Mouse (Mus musculus): Measurements from ENCODE around the gene Uqcc2. TPM values are rescaled to one million over a fixed set of nuclear protein-coding genes. Genes with fewer than 3 reads are reported as not detected.

Uqcc2 gene
- total and polyA plus RNA-seq, 3 experiments = 42.6 to 205 (median 113) TPM

DNA sequence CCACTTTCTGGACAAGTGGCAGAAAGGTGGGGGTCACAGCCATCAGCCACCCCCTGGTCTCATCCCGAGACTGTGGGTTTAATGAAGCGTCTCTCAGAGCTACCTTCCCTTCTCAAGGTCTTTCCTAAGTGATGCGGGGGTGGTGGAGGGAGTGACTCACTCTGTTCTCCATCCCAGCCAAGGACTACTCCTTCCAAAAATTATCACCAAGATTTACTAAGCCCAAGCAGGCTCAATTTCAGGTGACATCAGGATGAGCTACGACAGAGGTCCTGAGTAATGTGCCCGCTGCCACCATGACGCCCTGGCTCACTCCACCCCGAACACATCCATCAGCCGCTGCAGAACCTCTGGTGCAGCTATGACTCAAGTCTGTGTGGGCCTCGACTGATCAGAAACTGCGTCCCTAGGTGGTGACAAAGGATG lies 2.5 kb downstream of the Uqcc2 start:
- peaks cover 62% of the 10 kb centered on the region for H3K36me3 ChIP-seq (replicated peaks)
- DNase-seq (ENCODE audit: low spot score) (no peak), ATAC-seq (ENCODE audit: extremely low read depth, insufficient number of reproducible peaks, low FRiP score, poor library complexity, severe bottlenecking) (no peak)
- no peaks in the 10 kb centered on the region for H3K9me3 ChIP-seq (replicated peaks)
- peaks cover 4% of the 10 kb centered on the region; the same call in 1 of the 2 replicates for H3K27me3 ChIP-seq (ENCODE audit: insufficient read depth, low read length)
- peaks cover 58% of the 10 kb centered on the region for H3K4me1 ChIP-seq (ENCODE audit: insufficient read depth, low read depth, low read length)
- no peak overlapping the region for H3K4me3 ChIP-seq (ENCODE audit: low read depth, low read length)
- TF ChIP-seq GATA2 (IDR thresholded peaks at IDR 0.05; ENCODE audit: borderline replicate concordance, low read depth, low read length) (no peak), POLR2AphosphoS5 (IDR thresholded peaks at IDR 0.05; ENCODE audit: insufficient replicate concordance, low read depth, low read length) (no peak), TAL1 (conservative IDR thresholded peaks at IDR 0.05; ENCODE audit: low read depth, low read length) (no peak), CTCF (IDR thresholded peaks at IDR 0.05; ENCODE audit: low read depth, low read length) (no peak), GATA1 (IDR thresholded peaks at IDR 0.05; ENCODE audit: borderline replicate concordance, low read length) (no peak)

GRCm38 (mm10) chr17:27130246-27130645 lies 3.5 kb downstream of the Uqcc2 start:
- Histone ChIP-seq H3K4me3 (ENCODE audit: low read depth, low read length) (no peak overlapping the region), H3K4me1 (ENCODE audit: insufficient read depth, low read depth, low read length) (peaks cover 56% of the 10 kb centered on the region), H3K36me3 (replicated peaks) (peaks cover 73% of the 10 kb centered on the region), H3K27me3 (ENCODE audit: insufficient read depth, low read length) (peaks cover 4% of the 10 kb centered on the region; the same call in 1 of the 2 replicates), H3K9me3 (replicated peaks) (no peaks in the 10 kb centered on the region)
- no peak for ATAC-seq (ENCODE audit: extremely low read depth, insufficient number of reproducible peaks, low FRiP score, poor library complexity, severe bottlenecking)
- DNase-seq (ENCODE audit: low spot score) = no peak
- TF ChIP-seq TAL1 (conservative IDR thresholded peaks at IDR 0.05; ENCODE audit: low read depth, low read length) (no peak), POLR2AphosphoS5 (IDR thresholded peaks at IDR 0.05; ENCODE audit: insufficient replicate concordance, low read depth, low read length) (no peak)

- Histone ChIP-seq H3K36me3 (replicated peaks) (peaks cover 77% of the 10 kb centered on the region), H3K4me1 (ENCODE audit: insufficient read depth, low read depth, low read length) (peaks cover 52% of the 10 kb centered on the region), H3K27me3 (ENCODE audit: insufficient read depth, low read length) (peaks cover under 1% of the 10 kb centered on the region; the same call in 1 of the 2 replicates), H3K9me3 (replicated peaks) (no peaks in the 10 kb centered on the region), H3K4me3 (ENCODE audit: low read depth, low read length) (no peak overlapping the region)
- ATAC-seq (ENCODE audit: extremely low read depth, insufficient number of reproducible peaks, low FRiP score, poor library complexity, severe bottlenecking) (no peak), DNase-seq (ENCODE audit: low spot score) (no peak)
- TF ChIP-seq CTCF (IDR thresholded peaks at IDR 0.05; ENCODE audit: low read depth, low read length) (no peak), POLR2AphosphoS5 (IDR thresholded peaks at IDR 0.05; ENCODE audit: insufficient replicate concordance, low read depth, low read length) (no peak), GATA2 (IDR thresholded peaks at IDR 0.05; ENCODE audit: borderline replicate concordance, low read depth, low read length) (no peak), TAL1 (conservative IDR thresholded peaks at IDR 0.05; ENCODE audit: low read depth, low read length) (no peak)
Observed at GRCm38 (mm10) chr17:27129819-27130218, 3.9 kb downstream of the Uqcc2 start.

DNA sequence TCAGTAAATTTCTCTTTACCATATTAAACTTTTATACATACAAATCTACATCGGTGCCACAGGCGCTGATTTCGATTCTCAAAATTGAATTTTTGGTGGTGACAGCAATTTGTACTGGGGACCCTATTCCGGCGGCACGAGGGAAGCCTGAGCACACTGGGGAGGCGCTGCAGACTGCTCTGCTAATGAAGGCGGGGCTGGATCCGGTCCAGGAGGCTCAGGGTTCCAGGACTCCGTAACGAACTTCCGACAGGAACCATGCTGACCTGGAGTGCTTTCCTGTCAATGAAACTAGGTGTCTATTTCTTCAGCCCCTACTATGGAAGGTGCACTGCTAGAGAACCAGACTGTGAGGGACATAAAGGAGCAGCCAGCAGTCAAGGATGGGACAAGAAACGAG lies 4.4 kb downstream of the Uqcc2 start:
- ATAC-seq (ENCODE audit: extremely low read depth, insufficient number of reproducible peaks, low FRiP score, poor library complexity, severe bottlenecking) = no peak
- Histone ChIP-seq H3K4me1 (ENCODE audit: insufficient read depth, low read depth, low read length) (peaks cover 49% of the 10 kb centered on the region), H3K9me3 (replicated peaks) (no peaks in the 10 kb centered on the region), H3K27me3 (ENCODE audit: insufficient read depth, low read length) (no peaks in the 10 kb centered on the region), H3K36me3 (replicated peaks) (peaks cover 82% of the 10 kb centered on the region), H3K4me3 (ENCODE audit: low read depth, low read length) (no peak overlapping the region)
- DNase-seq (ENCODE audit: low spot score) = no peak
- TF ChIP-seq GATA1 (IDR thresholded peaks at IDR 0.05; ENCODE audit: borderline replicate concordance, low read length) (no peak), CTCF (IDR thresholded peaks at IDR 0.05; ENCODE audit: low read depth, low read length) (no peak), GATA2 (IDR thresholded peaks at IDR 0.05; ENCODE audit: borderline replicate concordance, low read depth, low read length) (no peak), POLR2AphosphoS5 (IDR thresholded peaks at IDR 0.05; ENCODE audit: insufficient replicate concordance, low read depth, low read length) (no peak), TAL1 (conservative IDR thresholded peaks at IDR 0.05; ENCODE audit: low read depth, low read length) (no peak)

- peaks cover 45% of the 10 kb centered on the region for H3K4me1 ChIP-seq (ENCODE audit: insufficient read depth, low read depth, low read length)
Observed at GRCm38 (mm10) chr17:27128189-27128588, 5.5 kb downstream of the Uqcc2 start.

DNA sequence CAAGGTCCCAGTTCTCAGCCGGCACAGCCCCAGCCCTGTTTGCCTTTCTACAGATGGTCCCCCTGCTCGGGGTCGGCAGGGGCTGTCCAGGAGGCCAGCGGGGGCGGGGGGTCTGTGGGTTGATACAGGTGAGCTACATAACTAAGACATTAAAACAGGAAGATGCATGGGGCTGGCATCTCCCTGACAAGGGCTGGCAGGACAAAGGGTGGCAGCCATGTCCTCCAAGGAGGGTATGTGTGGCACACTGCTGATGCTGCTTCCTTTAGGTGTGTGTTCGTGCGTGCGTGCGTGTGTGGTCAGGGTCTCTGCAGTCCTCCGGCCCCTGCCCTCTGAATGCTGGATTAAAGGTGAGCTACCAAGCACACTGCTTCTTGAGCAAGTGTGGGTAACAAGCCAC lies 6.7 kb downstream of the Uqcc2 start:
- Histone ChIP-seq H3K36me3 (replicated peaks) (peaks cover 99% of the 10 kb centered on the region), H3K4me3 (ENCODE audit: low read depth, low read length) (no peak overlapping the region), H3K4me1 (ENCODE audit: insufficient read depth, low read depth, low read length) (peaks cover 35% of the 10 kb centered on the region), H3K27me3 (ENCODE audit: insufficient read depth, low read length) (no peaks in the 10 kb centered on the region; the same call in 1 of the 2 replicates), H3K9me3 (replicated peaks) (no peaks in the 10 kb centered on the region)
- DNase-seq (ENCODE audit: low spot score) (no peak), ATAC-seq (ENCODE audit: extremely low read depth, insufficient number of reproducible peaks, low FRiP score, poor library complexity, severe bottlenecking) (no peak)
- TF ChIP-seq CTCF (IDR thresholded peaks at IDR 0.05; ENCODE audit: low read depth, low read length) (no peak), TAL1 (conservative IDR thresholded peaks at IDR 0.05; ENCODE audit: low read depth, low read length) (no peak), GATA1 (IDR thresholded peaks at IDR 0.05; ENCODE audit: borderline replicate concordance, low read length) (no peak), GATA2 (IDR thresholded peaks at IDR 0.05; ENCODE audit: borderline replicate concordance, low read depth, low read length) (no peak), POLR2AphosphoS5 (IDR thresholded peaks at IDR 0.05; ENCODE audit: insufficient replicate concordance, low read depth, low read length) (no peak)

More at GRCm38 (mm10) chr17:27128189-27128588, 5.5 kb downstream of the Uqcc2 start:
- no peak overlapping the region for H3K4me3 ChIP-seq (ENCODE audit: low read depth, low read length)
- peaks cover 93% of the 10 kb centered on the region for H3K36me3 ChIP-seq (replicated peaks)
- no peaks in the 10 kb centered on the region for H3K9me3 ChIP-seq (replicated peaks)
- TF ChIP-seq GATA1 (IDR thresholded peaks at IDR 0.05; ENCODE audit: borderline replicate concordance, low read length) = no peak
- TF ChIP-seq CTCF (IDR thresholded peaks at IDR 0.05; ENCODE audit: low read depth, low read length) = no peak
- no peak for TF ChIP-seq GATA2 (IDR thresholded peaks at IDR 0.05; ENCODE audit: borderline replicate concordance, low read depth, low read length)
- no peak for TF ChIP-seq TAL1 (conservative IDR thresholded peaks at IDR 0.05; ENCODE audit: low read depth, low read length)
- TF ChIP-seq POLR2AphosphoS5 (IDR thresholded peaks at IDR 0.05; ENCODE audit: insufficient replicate concordance, low read depth, low read length) = no peak
- no peaks in the 10 kb centered on the region for H3K27me3 ChIP-seq (ENCODE audit: insufficient read depth, low read length)
- no peak for ATAC-seq (ENCODE audit: extremely low read depth, insufficient number of reproducible peaks, low FRiP score, poor library complexity, severe bottlenecking)
- no peak for DNase-seq (ENCODE audit: low spot score)
